Mouse (Mus musculus) heart, adult 18-20 months (tissue): ENCODE measurements around the gene Vmn1r62. TPM values are rescaled to one million over a fixed set of nuclear protein-coding genes. Genes with fewer than 3 reads are reported as not detected.
"Not testable (repeated sequence)": the region's sequence is repeated elsewhere in the genome, so short reads cannot be mapped to it uniquely, and the experiment has no call there.

Experiments
- DNase-seq, 2 experiments: peaks; one replicate each; pipeline ENCODE4 v3.0.0; 2021 to 2022; ENCODE audit warnings: mixed read lengths in 1 of 2
- long read RNA-seq, 2 experiments: library from polyadenylated mRNA; stranded (forward); transcript quantifications; one replicate each; pipeline ENCODE4 v2.0.0; 2021
- total RNA-seq, 2 experiments: library from RNA; stranded (reverse); gene quantifications; 2 replicates each; pipeline ENCODE4 v1.2.3; 2021

The Vmn1r62 gene
- not detected for total RNA-seq
- long read RNA-seq, experiment 1 = 0 reads
- long read RNA-seq, experiment 2 = 0 reads

- DNase-seq = not testable (repeated sequence)
Measured at GRCm38 (mm10) chr7:5673331-5673730, at the start of gene Vmn1r62. Gene Vmn1r62 (plus strand): TSS chr7:5673631.

Other genes with a start within 250 kb of the Vmn1r62 start
- gene Vmn1r59, start 216.9 kb upstream of the Vmn1r62 start, total RNA-seq = not detected
- not detected for gene Vmn2r28, start 179.7 kb upstream of the Vmn1r62 start, total RNA-seq
- not detected for gene Vmn1r60, start 126.3 kb upstream of the Vmn1r62 start, total RNA-seq
- not detected for gene Vmn1r61, start 60.3 kb upstream of the Vmn1r62 start, total RNA-seq
- gene Vmn1r63, start 131.8 kb downstream of the Vmn1r62 start, total RNA-seq = not detected
- not detected for gene Vmn1r64, start 210.9 kb downstream of the Vmn1r62 start, total RNA-seq